Mouse (Mus musculus): ENCODE data around the gene Prss27.
"Not testable (repeated sequence)": the region's sequence is repeated elsewhere in the genome, so short reads cannot be mapped to it uniquely, and the experiment has no call there.

The Prss27 gene

DNA sequence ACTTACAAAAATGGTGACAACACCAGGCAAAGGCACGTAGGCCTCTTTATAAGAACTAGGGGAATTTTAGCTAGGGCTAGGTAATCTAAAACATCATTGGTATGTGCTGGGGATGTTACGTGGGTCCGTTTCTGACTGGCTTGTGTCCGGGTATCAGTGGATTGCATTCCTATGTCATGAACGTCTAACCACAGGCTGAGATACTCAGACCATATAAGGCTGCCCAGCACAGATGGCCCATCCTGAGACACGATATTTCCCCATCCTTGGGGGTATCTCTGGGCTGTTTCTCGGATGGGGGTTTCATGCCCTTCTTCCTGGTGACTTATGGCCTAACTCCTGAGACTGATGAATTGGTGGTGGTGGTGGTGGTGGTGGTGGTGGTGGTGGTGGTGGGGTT lies 2.9 kb upstream of the Prss27 start:
- no peak for DNase-seq

DNA sequence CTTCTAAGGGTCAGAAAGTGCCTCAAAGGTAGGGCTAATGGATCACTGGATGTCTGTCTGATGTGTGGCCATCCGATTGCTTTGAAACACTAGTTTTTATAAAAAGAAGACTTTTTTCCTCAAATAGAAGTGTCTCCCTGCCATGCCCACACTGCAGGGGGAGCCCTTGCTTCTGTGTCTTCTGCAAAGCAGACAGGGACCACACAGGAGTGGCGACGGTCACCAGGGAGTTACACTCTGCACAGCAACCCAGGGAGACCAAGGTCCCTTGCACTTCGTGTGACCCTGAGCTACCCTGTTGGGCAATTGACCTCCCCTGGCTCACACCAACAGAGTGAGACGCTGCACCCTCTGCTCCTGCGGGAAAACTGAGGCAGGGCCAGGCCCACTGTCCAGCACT lies 990 bp upstream of the Prss27 start:
- DNase-seq = no peak

DNA sequence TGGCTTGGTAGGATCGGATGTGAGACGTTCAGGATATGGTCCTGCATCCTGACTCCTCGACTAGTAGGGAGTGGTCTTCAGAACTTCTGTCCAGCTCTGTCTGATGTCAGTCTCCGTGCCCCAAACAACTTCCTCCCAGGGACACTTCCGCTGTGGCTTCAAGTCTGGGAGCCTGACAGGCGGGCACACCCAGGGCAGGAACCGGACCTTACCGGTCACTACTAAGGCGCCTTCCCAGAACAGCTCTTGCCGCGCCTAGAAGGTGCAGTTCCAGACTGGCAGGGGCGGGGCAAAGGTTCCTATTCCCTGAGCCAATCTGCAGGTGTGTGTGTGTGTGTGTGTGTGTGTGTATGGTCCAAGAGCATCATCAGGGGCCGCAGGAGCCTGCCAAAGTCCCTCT lies 584 bp upstream of the Prss27 start:
- DNase-seq = no peak

DNA sequence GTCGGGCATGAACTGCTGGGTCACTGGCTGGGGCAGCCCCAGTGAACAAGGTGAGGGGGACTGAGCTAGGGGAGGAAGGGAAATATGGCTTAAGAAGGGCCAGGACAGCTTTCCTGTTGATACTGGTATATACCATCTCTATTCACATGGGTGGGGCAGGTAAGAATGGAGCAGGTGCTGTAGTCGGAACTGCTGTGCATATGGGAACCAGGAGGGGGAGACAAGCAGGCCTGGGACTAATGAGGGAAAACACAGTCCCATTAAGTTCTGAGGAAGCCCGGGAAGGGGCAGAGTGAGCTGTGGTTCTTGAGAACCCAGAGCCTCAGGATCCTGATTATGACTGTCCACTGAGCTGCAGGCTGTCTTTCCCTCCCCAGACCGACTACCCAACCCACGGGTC lies 6.5 kb downstream of the Prss27 start:
- no peak for DNase-seq

DNA sequence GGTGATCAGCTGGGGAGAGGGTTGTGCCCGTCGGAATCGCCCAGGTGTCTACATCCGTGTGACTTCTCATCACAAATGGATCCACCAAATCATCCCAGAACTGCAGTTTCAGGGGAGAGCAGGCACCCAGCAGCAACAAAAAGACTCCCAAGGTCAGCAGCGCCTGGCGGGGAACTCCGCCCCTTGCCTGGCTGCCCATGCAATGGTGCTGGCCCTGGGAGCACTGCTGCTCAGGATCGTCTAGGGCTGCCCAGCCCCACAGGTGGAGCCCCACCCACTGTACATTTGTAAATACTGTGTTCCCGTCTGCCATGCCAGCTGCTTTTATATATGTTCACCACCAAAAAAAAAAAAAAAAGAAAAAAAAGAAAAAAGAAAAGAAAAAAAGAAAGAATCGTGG lies 7.7 kb downstream of the Prss27 start:
- no peak for DNase-seq

DNA sequence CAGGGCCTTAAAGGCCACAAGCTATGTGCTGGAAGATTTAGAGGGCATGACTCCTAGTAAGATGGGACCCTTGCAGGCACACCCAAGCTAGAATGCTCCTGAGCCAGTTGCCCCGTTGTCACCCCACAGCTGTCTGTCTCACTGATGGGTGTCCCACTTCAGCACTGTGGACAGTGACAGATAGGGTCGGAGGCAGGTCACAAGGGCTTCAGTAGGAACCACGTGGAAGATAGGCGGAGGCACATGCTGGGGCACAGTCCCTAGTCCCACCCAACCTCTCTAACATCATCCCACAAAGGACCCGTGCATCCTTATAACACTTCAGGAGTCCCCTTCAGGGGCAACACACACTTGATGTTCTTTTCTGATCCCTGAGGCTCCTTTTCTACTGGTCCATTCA lies 8.1 kb downstream of the Prss27 start:
- DNase-seq = no peak

DNA sequence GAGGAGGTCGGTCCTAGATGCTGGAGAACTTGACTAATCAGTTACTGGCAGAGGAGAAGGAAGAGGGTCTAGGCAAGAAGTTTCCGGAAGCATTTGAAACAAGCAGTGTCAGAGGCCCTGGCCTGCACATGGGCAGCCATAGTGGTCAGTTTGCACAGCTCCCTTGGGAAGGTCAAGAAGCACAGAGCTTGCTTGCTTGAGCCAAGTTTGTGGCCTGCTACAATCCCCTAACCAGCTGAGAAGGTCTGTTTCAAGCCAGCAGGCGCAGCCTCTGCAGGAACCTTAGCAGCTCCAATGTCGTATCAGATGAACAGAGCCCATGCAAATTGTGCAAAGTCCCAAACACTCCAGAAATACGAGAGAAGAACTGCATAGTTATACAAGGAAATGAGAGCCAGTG lies 10.1 kb downstream of the Prss27 start:
- DNase-seq = no peak

DNA sequence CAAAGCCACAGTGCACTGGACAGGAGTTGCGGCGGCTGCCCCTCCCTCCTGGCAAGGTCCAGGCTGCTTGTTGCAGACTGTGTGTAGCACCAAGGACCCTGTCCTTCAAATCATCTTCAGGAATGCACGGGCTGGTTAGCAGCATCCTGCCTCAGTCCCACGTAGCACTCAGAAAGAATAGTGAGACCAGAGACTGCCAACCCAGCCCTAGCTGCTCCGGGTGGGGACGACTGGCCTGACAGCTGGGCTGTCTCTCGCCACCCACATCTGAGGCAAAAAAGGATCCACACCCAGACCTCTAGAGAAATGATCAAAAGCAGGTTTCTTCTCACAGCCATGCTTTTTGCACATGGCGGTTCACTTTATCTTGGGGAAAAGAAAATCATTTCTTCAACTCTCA lies 11.1 kb downstream of the Prss27 start:
- DNase-seq = no peak

DNA sequence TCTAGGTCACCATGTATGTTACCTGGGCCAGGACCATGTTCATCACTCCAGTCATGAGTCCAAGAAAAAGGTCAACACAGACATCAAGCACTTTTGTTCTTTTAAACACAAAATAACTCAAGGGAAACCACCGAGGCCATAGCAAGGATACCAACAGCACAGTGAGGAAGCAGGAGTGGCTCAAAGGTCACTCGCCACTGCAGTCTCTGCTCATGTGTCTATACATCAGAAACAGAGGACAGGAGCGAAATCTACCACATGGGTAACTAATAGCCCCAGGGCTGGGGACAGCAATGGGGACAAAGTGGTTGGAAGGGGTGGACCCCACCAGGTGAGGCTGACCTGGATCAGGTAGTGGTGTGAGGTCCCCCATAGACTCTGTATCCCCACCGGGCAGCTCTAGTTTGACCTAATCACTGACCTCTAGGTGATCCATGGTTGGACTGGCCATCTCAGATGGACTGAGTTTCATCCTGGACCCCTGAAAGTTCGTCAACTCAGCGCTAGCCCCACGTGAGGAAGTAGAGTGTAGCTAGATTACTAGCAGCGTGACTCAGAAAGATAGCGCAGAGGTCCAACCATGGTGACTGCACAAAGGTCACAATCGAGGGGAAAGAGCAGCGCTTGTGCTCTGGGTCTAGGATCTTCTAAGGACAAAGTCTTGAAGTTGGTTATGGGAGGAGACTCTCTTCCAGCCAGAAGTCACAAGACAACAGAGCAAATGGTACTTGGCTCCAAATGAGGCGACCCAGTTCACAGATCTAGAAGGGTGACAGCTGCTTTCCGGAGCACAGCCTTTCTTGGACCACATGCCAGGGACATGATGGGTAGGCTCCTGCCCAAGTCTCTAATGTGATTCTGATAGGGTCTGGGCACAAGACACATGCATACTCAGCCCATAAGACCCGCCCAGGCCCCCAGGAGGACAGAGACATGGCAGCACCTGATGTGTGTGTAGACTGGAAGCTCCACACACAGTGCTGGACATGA lies 19.0 kb downstream of the Prss27 start:
- DNase-seq = no peak

DNA sequence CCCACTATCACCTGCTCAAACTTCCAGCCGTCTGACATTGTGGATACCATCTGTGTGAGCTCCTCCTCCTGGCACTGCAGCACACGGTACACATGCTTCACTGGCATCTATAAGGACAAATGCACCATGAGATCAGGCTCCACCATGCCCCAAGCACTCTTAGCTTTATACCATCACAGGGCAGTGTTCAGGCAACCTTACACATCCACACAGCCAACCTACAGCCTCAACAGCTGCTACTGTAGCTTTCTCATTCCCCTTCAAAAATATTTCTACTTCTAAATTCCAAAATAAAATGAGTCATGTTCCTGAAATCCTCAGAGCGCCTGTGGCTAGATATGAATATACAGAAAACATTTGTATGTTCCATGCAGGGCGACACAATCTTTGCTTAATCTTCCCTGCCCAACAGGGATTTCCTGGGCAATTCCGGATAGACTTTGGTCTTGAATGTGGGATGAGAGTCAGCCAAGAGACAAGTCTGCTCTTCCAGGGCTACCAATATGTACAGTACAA lies 19.8 kb downstream of the Prss27 start:
- DNase-seq = no peak

DNA sequence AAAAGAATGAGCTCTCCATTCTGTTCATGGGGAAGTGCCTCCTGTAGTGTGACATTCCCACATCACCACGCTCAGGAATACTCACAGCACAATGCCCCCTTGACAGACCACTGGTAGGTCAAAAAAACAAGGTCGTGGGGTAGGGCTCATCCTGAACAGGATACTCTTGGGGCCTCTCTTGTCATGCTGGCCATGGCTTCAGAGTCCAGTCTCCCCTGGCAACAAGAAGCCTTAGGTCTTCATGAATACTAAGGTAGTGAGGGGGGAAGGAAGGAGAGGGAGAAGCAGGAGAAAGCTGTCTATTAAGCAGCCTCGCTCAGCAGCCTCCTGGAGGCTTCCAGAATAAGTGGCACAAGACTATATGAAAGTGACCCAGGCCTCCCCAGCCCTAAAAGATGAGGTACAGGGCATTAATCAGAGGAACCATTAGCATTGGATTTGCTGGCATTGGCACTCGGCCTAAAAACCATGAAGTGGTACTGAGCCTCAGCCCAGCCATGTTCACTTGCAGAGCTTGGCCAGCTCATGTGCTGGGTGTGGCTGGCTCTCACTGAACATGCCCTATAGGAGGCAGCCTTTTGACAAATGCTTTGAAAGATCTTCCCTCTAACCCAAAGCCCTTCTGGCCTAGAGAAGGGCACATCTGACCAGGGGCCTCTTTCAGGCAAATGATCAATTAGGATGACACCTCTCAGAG lies 24.7 kb downstream of the Prss27 start:
- no peak for DNase-seq

DNA sequence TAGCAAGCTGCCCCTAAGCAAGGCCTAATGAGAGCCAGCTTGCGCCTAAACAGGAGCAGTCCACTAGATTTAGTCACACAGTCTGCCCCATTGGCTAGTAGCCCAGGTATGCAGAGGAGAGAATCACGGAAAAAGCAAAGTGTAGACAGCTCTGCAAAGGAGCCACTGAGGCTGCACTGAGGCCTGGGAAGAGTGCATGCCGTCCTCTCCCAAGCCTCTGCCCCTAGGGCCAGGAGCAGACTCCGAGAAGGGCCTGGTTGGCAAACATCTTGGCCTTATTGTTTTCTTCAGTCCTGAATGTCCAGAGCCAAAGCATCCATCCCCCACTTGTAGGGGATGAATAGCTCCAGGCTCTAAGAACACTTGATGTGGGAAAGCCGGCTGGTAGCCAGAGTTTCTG lies 30.3 kb downstream of the Prss27 start:
- peak; percentile 16 for DNase-seq

DNA sequence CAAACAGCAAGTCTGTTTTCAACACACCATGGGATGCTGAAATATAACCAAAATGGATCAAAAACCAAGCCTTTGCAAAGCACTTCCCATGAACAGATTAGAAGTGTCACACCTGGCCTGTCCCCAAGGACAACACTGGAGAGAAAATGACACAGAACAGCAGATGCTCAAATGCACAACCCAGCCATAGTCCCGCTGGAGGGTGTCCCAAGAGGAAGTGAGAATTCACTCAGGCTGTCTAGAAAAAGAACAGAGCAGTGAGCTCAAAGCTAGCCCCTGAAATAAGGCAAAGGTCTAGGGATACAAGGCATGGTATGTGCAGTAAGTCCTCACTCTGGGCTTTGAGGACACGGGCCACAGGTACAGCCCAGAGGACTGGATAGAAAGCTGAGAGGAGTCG lies 31.6 kb downstream of the Prss27 start:
- DNase-seq = no peak

DNA sequence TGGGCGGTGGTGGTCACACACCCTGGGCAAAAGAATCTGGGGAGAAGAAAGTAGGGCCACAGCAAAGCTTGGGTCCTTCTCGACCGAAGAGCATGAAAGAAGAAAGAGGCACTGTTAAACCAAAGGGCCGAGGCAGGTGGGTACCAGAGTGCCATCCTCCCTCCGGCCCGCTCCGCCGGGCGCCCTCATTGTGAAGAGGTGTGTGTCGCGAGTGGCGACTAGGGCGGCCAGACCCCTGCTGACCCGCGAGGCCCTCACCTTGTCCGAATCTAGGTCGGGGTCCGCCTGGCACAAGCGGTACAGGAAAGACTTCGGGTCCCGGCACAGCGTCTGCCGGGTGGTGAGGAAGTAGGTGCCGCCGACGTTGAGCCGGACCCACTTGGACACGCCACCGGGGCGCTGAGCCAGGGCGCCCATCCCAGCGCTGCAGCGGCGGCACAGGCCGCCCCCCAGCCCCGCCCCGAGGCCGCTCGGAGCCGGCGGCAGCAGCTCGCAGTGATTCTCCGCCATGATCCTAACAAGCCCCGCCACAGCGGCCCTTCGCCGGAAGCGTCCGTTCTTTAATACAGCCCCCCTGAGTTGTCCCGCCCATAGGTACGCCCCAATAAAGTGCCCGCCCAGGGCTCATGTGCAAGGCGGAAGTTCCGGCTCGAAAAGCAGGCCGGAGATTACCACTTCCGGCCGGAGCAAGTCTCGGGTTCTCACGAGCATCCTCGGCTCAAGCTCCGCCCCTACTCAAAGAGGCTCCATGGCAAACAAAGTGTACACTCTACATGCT lies 35.2 kb downstream of the Prss27 start, which contains the start of gene Kctd5:
Gene Kctd5 (minus strand): TSS at position 567 of the 778 bp plus-strand sequence.
- DNase-seq = peak; percentile 94

DNA sequence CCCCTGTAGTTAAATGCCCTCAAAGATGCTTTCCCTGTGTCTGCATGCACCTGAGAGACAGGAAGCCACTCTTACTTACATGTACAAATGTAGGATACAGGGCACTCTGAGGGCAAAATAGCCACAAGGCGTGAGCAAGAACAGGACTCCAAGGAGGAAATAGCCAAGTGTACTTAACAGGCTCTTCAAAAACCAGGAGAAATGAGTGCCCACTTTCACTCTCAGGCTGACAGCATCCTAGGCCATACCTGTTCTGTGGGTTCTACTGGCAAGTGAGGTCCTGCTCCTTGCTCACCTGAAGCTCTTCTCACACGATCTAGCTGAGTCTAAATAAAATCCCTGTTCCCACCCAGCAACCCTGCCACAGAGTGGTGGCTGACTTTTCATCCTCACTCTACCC lies 39.2 kb downstream of the Prss27 start:
- no peak for DNase-seq

DNA sequence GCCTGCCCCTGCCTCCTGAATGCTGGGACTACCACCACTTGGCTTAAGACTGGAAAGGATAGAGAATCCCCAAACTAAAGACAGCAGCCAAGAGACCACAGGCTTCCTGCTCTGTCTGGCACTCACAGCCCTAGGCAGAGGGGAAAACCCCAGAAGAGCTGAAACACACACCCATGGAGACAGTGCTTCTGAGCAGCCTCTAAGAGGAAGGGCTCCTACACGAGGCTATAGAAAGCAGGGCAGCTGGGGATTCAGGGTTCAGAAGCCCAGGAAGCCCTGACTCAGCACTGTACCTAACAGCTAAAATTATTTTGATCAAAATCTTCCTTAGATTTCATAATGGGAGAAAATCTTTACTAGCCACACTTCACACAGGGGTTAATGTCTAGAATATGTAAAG lies 46.6 kb downstream of the Prss27 start:
- DNase-seq = no peak

DNA sequence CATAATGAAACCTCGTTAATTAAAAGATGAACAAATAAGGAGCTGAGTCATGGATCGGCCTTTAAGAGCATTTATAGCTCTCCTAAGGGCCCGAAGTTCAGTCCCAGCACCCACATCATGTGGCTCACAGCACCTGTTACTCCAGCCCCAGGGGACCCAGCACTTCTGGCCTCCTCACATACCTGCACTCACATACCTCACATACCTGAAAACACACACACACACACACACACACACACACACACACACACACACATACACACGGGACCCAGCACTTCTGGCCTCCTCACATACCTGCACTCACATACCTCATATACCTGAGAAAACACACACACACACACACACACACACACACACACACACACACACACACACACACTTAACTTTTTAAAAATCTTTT lies 48.5 kb downstream of the Prss27 start:
- DNase-seq = not testable (repeated sequence)

DNA sequence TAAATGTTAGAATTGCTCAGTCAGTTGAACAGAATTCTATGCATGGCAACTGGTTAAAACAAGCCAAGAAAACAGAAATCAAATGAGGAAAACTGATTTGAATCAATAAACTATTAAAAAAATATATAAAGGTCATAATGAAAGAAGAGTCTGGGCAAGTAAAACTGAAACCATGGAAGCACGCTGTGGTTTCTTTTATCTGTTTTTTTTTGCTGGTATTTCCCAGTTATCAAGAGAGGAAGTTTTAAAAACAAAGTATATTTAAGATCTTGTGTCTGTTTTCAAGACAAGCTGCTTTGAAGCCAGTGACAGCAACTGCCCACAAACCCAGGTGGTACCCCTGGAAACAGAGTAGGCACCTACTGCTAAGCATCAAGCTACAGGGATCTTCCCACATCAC lies 52.6 kb downstream of the Prss27 start:
- DNase-seq = no peak

Data from cerebellum, adult 8-10 months (tissue).